Mouse (Mus musculus) CH12.LX (cell line): ENCODE results near the gene Gimap5. TPM values are rescaled to one million over a fixed set of nuclear protein-coding genes. Genes with fewer than 3 reads are reported as not detected.

Experiments
- DNase-seq: peaks from one replicate; pipeline ENCODE4 v3.0.0-alpha.2; 2013; ENCODE audit errors: extremely low read depth
- H3K27ac ChIP-seq: 2 replicates; pipeline ENCODE4 v1.5.1; 2012; ENCODE audit warnings: low read depth, mild to moderate bottlenecking, control low read depth, moderate library complexity; ENCODE audit not compliant: insufficient read depth
- H3K27me3 ChIP-seq: replicated peaks from 2 replicates; pipeline ENCODE3; 2012; ENCODE audit warnings: inconsistent platforms
- H3K36me3 ChIP-seq, 2 experiments: replicated peaks in 1 of 2; 2 replicates each; pipeline versions ENCODE3 to v1.6.1; 2012; ENCODE audit warnings: inconsistent platforms in 1 of 2, low read length in 1 of 2, mild to moderate bottlenecking in 1 of 2, mixed read lengths in 1 of 2, moderate library complexity in 1 of 2; ENCODE audit not compliant: control insufficient read depth in 1 of 2, insufficient read depth in 1 of 2
- H3K4me1 ChIP-seq, 2 experiments: 2 replicates each; pipeline ENCODE4 v1.6.1; 2012; ENCODE audit warnings: inconsistent platforms in 1 of 2, moderate library complexity in 1 of 2; ENCODE audit not compliant: insufficient read depth in 2 of 2, control insufficient read depth in 1 of 2
- H3K4me2 ChIP-seq: 2 replicates; pipeline ENCODE4 v1.6.1; 2012; ENCODE audit warnings: low read depth, mild to moderate bottlenecking, control low read depth; ENCODE audit not compliant: poor library complexity, insufficient read depth, severe bottlenecking
- H3K4me3 ChIP-seq, 3 experiments: fragments of 150-350 bp in 1 of 3; sonication (generic) in 1 of 3; replicated peaks in 1 of 3; 2 replicates each; pipeline versions ENCODE3 to v1.5.1; 2011 to 2012; ENCODE audit warnings: low read depth in 2 of 3, low read length in 2 of 3, mild to moderate bottlenecking in 2 of 3, moderate library complexity in 2 of 3, control low read depth in 1 of 3, improper control_type of control experiment in 1 of 3, inconsistent platforms in 1 of 3, mixed read lengths in 1 of 3; ENCODE audit not compliant: poor library complexity in 1 of 3
- H3K79me2 ChIP-seq: replicated peaks from 2 replicates; pipeline ENCODE4 v1.6.1; 2012; ENCODE audit warnings: mild to moderate bottlenecking, moderate library complexity; ENCODE audit not compliant: control insufficient read depth, poor library complexity, insufficient read depth, severe bottlenecking; ENCODE audit errors: extremely low read depth
- H3K9ac ChIP-seq: 2 replicates; pipeline ENCODE4 v1.6.1; 2012; ENCODE audit warnings: low read depth, mild to moderate bottlenecking, control low read depth, moderate library complexity; ENCODE audit not compliant: insufficient read depth
- H3K9me3 ChIP-seq: replicated peaks from 2 replicates; pipeline ENCODE3; 2012; ENCODE audit warnings: low read length, inconsistent platforms, mixed read lengths
- BHLHE40 ChIP-seq: IDR thresholded peaks from 2 replicates; pipeline ENCODE4 v1.6.1; 2011; ENCODE audit warnings: mild to moderate bottlenecking, low read depth, low read length, improper control_type of control experiment
- CHD1 ChIP-seq: IDR thresholded peaks from 2 replicates; pipeline ENCODE4 v1.6.1; 2012; ENCODE audit warnings: low read depth, low read length, improper control_type of control experiment, inconsistent platforms
- CHD2 ChIP-seq: IDR thresholded peaks from 2 replicates; pipeline ENCODE4 v1.6.1; 2011; ENCODE audit warnings: low read length, improper control_type of control experiment
- CTCF ChIP-seq, 2 experiments: IDR thresholded peaks in 1 of 2; conservative IDR thresholded peaks in 1 of 2; 2 replicates each; pipeline ENCODE4 v1.5.1; 2011 to 2012; ENCODE audit warnings: low read depth in 2 of 2, low read length in 2 of 2, improper control_type of control experiment in 1 of 2, inconsistent platforms in 1 of 2, mild to moderate bottlenecking in 1 of 2, moderate library complexity in 1 of 2
- E2F4 ChIP-seq: IDR thresholded peaks from 2 replicates; pipeline ENCODE4 v1.6.1; 2011; ENCODE audit warnings: low read depth, low read length, improper control_type of control experiment; ENCODE audit not compliant: insufficient replicate concordance
- EP300 ChIP-seq: IDR thresholded peaks from 2 replicates; pipeline ENCODE4 v1.6.1; 2011; ENCODE audit warnings: low read length, improper control_type of control experiment
- ETS1 ChIP-seq: conservative IDR thresholded peaks from 2 replicates; pipeline ENCODE4 v1.6.1; 2012; ENCODE audit warnings: low read depth, mild to moderate bottlenecking, inconsistent platforms, low read length, improper control_type of control experiment, moderate library complexity
- HCFC1 ChIP-seq: IDR thresholded peaks from 2 replicates; pipeline ENCODE4 v1.6.1; 2012; ENCODE audit warnings: low read depth, mild to moderate bottlenecking, inconsistent platforms, low read length, improper control_type of control experiment
- IRF4 ChIP-seq: IDR thresholded peaks from 2 replicates; pipeline ENCODE4 v1.6.1; 2014; ENCODE audit warnings: low read depth, mild to moderate bottlenecking, inconsistent platforms, low read length, improper control_type of control experiment
- JUN ChIP-seq: IDR thresholded peaks from 2 replicates; pipeline ENCODE4 v1.6.1; 2011; ENCODE audit warnings: low read depth, mild to moderate bottlenecking, low read length, improper control_type of control experiment, moderate library complexity; ENCODE audit not compliant: insufficient read depth
- KAT2A ChIP-seq: IDR thresholded peaks from 2 replicates; pipeline ENCODE4 v1.6.1; 2012; ENCODE audit warnings: low read length, improper control_type of control experiment, inconsistent platforms; ENCODE audit not compliant: insufficient replicate concordance
- MAFK ChIP-seq: IDR thresholded peaks from 2 replicates; pipeline ENCODE4 v1.6.1; 2011; ENCODE audit warnings: low read length, improper control_type of control experiment; ENCODE audit not compliant: insufficient replicate concordance
- MAX ChIP-seq: IDR thresholded peaks from 2 replicates; pipeline ENCODE4 v1.6.1; 2011; ENCODE audit warnings: low read length, improper control_type of control experiment
- MAZ ChIP-seq: IDR thresholded peaks from 2 replicates; pipeline ENCODE4 v1.6.1; 2012; ENCODE audit warnings: low read depth, mild to moderate bottlenecking, inconsistent platforms, low read length, improper control_type of control experiment, moderate library complexity
- MEF2A ChIP-seq: IDR thresholded peaks from 2 replicates; pipeline ENCODE4 v1.6.1; 2014; ENCODE audit warnings: low read depth, mild to moderate bottlenecking, inconsistent platforms, low read length, improper control_type of control experiment, borderline replicate concordance
- MXI1 ChIP-seq: IDR thresholded peaks from 2 replicates; pipeline ENCODE4 v1.6.1; 2011; ENCODE audit warnings: mild to moderate bottlenecking, low read depth, low read length, improper control_type of control experiment
- MYC ChIP-seq: IDR thresholded peaks from 2 replicates; pipeline ENCODE4 v1.6.1; 2011; ENCODE audit warnings: low read depth, mild to moderate bottlenecking, improper control_type of control experiment, low read length
- NELFE ChIP-seq: IDR thresholded peaks from 2 replicates; pipeline ENCODE4 v1.6.1; 2011; ENCODE audit warnings: low read depth, low read length, improper control_type of control experiment
- NRF1 ChIP-seq: IDR thresholded peaks from 2 replicates; pipeline ENCODE4 v1.6.1; 2014; ENCODE audit warnings: low read depth, mild to moderate bottlenecking, inconsistent platforms, low read length, improper control_type of control experiment, moderate library complexity
- PAX5 ChIP-seq: IDR thresholded peaks from 2 replicates; pipeline ENCODE4 v1.6.1; 2012; ENCODE audit warnings: low read length, inconsistent platforms, mixed read lengths
- POLR2A ChIP-seq: IDR thresholded peaks from 2 replicates; pipeline ENCODE4 v1.6.1; 2011; ENCODE audit warnings: low read depth, mild to moderate bottlenecking, improper control_type of control experiment, low read length
- POLR2AphosphoS2 ChIP-seq: IDR thresholded peaks from 2 replicates; pipeline ENCODE4 v1.6.1; 2011; ENCODE audit warnings: low read depth, low read length, improper control_type of control experiment
- SIN3A ChIP-seq: IDR thresholded peaks from 2 replicates; pipeline ENCODE4 v1.6.1; 2012; ENCODE audit warnings: low read length, improper control_type of control experiment, inconsistent platforms
- SMC3 ChIP-seq: IDR thresholded peaks from 2 replicates; pipeline ENCODE4 v1.6.1; 2011; ENCODE audit warnings: low read depth, low read length, improper control_type of control experiment
- UBTF ChIP-seq: IDR thresholded peaks from 2 replicates; pipeline ENCODE4 v1.6.1; 2012; ENCODE audit warnings: low read depth, mild to moderate bottlenecking, inconsistent platforms, low read length, improper control_type of control experiment, moderate library complexity
- USF1 ChIP-seq: IDR thresholded peaks from 2 replicates; pipeline ENCODE4 v1.6.1; 2014; ENCODE audit warnings: low read depth, mild to moderate bottlenecking, inconsistent platforms, low read length, improper control_type of control experiment
- USF2 ChIP-seq: conservative IDR thresholded peaks from 2 replicates; pipeline ENCODE4 v1.6.1; 2011; ENCODE audit warnings: low read depth, low read length, improper control_type of control experiment
- ZC3H11A ChIP-seq: IDR thresholded peaks from 2 replicates; pipeline ENCODE4 v1.6.1; 2012; ENCODE audit warnings: low read depth, mild to moderate bottlenecking, inconsistent platforms, low read length, improper control_type of control experiment
- ZKSCAN1 ChIP-seq: IDR thresholded peaks from 2 replicates; pipeline ENCODE4 v1.6.1; 2012; ENCODE audit warnings: low read depth, inconsistent platforms, low read length, improper control_type of control experiment, borderline replicate concordance
- ZMIZ1 ChIP-seq: IDR thresholded peaks from 2 replicates; pipeline ENCODE4 v1.6.1; 2012; ENCODE audit warnings: low read depth, mild to moderate bottlenecking, inconsistent platforms, low read length, improper control_type of control experiment
- ZNF384 ChIP-seq: IDR thresholded peaks from 2 replicates; pipeline ENCODE4 v1.6.1; 2012; ENCODE audit warnings: low read depth, low read length, improper control_type of control experiment, inconsistent platforms
- dilution Hi-C: fragments of 300-500 bp; cut with MboI; formaldehyde crosslinking; loops from 2 replicates; pipeline ENCODE4 v1.14.3; 2020; ENCODE audit warnings: low sequenced_read_pairs; ENCODE audit not compliant: extremely low pct_unique_long_range_greater_than_20kb, extremely low pct_ligation_motif_present
- in situ Hi-C: fragments of 300-500 bp; cut with MboI; formaldehyde crosslinking; loops from 3 replicates; pipeline ENCODE4 v1.14.3; 2019; ENCODE audit warnings: low sequenced_read_pairs, low pct_ligation_motif_present, low pct_unique_long_range_greater_than_20kb, mixed read lengths
- polyA plus RNA-seq: library from polyadenylated mRNA; unstranded; fragments of >175 nt; gene quantifications from 2 replicates; pipeline ENCODE4 v1.2.1, GENCODE M21; 2012; ENCODE audit warnings: low read depth; ENCODE audit not compliant: insufficient read length
- total RNA-seq, 2 experiments: library from RNA; depleted of rRNA; stranded (reverse); fragments of 300-350 nt in 1 of 2; fragments of >200 nt in 1 of 2; gene quantifications; 2 replicates each; pipeline ENCODE4 v1.2.3; 2012 to 2014

The Gimap5 gene
- total and polyA plus RNA-seq, 3 experiments = 56.9 to 82.1 (median 74.6) TPM

DNA sequence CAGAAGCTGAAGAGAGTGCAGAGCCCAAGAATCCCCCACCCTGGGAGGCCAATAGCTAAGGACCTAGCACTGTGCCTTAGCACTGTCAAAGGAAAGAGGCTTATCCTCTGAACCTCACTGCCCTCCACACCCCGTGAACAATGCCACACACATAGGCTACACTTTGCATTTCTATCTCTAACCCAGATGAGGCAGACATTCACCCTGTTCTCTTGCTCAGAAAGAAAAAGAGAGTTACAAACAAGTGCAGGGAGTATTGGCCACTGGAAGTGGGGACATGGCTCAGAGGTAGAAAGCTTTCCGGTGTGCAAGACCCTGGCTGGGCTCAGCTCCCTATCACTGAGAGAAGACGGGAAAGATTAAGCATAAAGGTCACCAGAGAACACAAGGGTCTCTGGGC is 39.9 kb upstream of the Gimap5 start:
- Histone ChIP-seq H3K4me1 (peaks cover 33 to 65% of the 10 kb centered on the region in 2 experiments), H3K4me2 (peak overlapping the region; percentile 79), H3K36me3 (peaks cover 36 to 51% of the 10 kb centered on the region in 2 experiments), H3K9ac (peak overlapping the region; percentile 94)
- DNase-seq = no peak
- in situ Hi-C loops (no loop called here), dilution Hi-C loops (no loop called here)
- TF ChIP-seq POLR2AphosphoS2 (no peak), SIN3A (0 out of 2 replicates have a peak, but pooled peaks have one; percentile 15), MXI1 (no peak), MAX (no peak), CHD2 (no peak), KAT2A (no peak), USF1 (no peak), UBTF (0 out of 2 replicates have a peak, but pooled peaks have one; percentile 46), POLR2A (0 out of 2 replicates have a peak, but pooled peaks have one; percentile 22), MAFK (no peak), CTCF (conservative IDR thresholded peaks at IDR 0.05 in 1 of 2, IDR thresholded peaks at IDR 0.05 in 1 of 2; ENCODE audit: low read depth in 2 of 2, low read length in 2 of 2) (no peak), MYC (no peak), EP300 (no peak)
- TF ChIP-seq, all 38 proteins: peak for 3
- H3K9me3 ChIP-seq = peaks cover 4% of the 10 kb centered on the region
- H3K27me3 ChIP-seq = no peaks in the 10 kb centered on the region
- peaks cover 49% of the 10 kb centered on the region for H3K79me2 ChIP-seq
- H3K4me3 ChIP-seq = peak overlapping the region; percentile 58 to 78 (median 73)
- H3K27ac ChIP-seq = peak overlapping the region; percentile 84

- Histone ChIP-seq H3K4me1 (peaks cover 21 to 63% of the 10 kb centered on the region in 2 experiments), H3K4me2 (peak within 1 kb of the TSS; percentile 93), H3K27ac (peak within 1 kb of the TSS; percentile 83), H3K79me2 (peaks cover 14% of the 10 kb centered on the region), H3K9ac (peak within 1 kb of the TSS; percentile 76), H3K36me3 (peaks cover 0 to 2% of the 10 kb centered on the region in 2 experiments), H3K27me3 (no peaks in the 10 kb centered on the region), H3K9me3 (no peaks in the 10 kb centered on the region), H3K4me3 (peak within 1 kb of the TSS; percentile 22 to 51 (median 24))
- dilution Hi-C loops (no loop called here), in situ Hi-C loops (no loop called here)
- DNase-seq = peak; percentile 80
- TF ChIP-seq PAX5 (no peak), CHD1 (0 out of 2 replicates have a peak, but pooled peaks have one; percentile 67), IRF4 (peak; percentile 65; the same call in 1 of the 2 replicates), ZC3H11A (no peak), MAZ (peak; percentile 79), MYC (no peak; the same call in 1 of the 2 replicates), KAT2A (no peak), USF2 (no peak), SMC3 (no peak; the same call in 1 of the 2 replicates), E2F4 (no peak), MEF2A (peak; percentile 42; the same call in 1 of the 2 replicates), NELFE (peak; percentile 58), ZMIZ1 (peak; percentile 19; the same call in 1 of the 2 replicates), CTCF (conservative IDR thresholded peaks at IDR 0.05 in 1 of 2, IDR thresholded peaks at IDR 0.05 in 1 of 2; ENCODE audit: low read depth in 2 of 2, low read length in 2 of 2) (no peak), JUN (no peak), BHLHE40 (no peak), MXI1 (peak; percentile 66; the same call in 1 of the 2 replicates), HCFC1 (peak; percentile 29), UBTF (no peak), USF1 (no peak), EP300 (peak; percentile 10; the same call in 1 of the 2 replicates), ETS1 (no peak), ZKSCAN1 (no peak), CHD2 (0 out of 2 replicates have a peak, but pooled peaks have one; percentile 23), ZNF384 (no peak), NRF1 (0 out of 2 replicates have a peak, but pooled peaks have one; percentile 7)
Observed at GRCm38 (mm10) chr6:48718455-48718854, 27.5 kb upstream of the Gimap5 start, which contains the start of the genes Gm28053 and Gimap7. TSS of gene Gm28053 (plus strand) at chr6:48718607. TSS of gene Gimap7 (plus strand) at chr6:48718621.
